Mouse (Mus musculus): Measurements from ENCODE around the gene Olfr784. TPM values are rescaled to one million over a fixed set of nuclear protein-coding genes. Genes with fewer than 3 reads are reported as not detected.
"Not testable (repeated sequence)": the region's sequence is repeated elsewhere in the genome, so short reads cannot be mapped to it uniquely, and the experiment has no call there.

The Olfr784 gene
- not detected in 2 replicates for polyA plus RNA-seq (2011; ENCODE audit: insufficient read length, low read depth, missing spikeins)

DNA sequence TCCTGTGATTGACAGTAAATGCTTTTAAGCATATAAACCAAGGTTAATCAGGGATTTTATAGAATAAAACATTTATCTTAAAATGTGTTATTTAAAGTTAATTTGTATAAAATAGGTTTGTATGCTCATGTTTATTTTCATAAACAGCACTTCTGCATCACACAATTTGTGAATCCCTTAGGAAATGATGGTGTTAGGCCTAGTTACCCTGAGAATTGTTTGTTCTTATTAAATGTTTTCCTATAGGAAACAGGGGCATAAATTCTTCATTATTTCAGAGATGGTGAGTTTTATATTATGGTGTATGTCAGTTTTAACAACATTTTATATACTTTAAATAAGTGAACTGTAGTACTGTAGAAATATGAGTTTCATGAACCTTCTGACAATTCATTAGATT, at the start of gene Olfr784:
Gene Olfr784, plus strand, starts transcription at position 301 of the 400 bp plus-strand sequence.
- no peak within 1 kb of the TSS for H3K27ac ChIP-seq (ENCODE audit: insufficient read depth, low read length)
- no peaks in the 10 kb centered on the region for H3K4me1 ChIP-seq (ENCODE audit: control insufficient read depth, insufficient read depth, low read length)
- no peak within 1 kb of the TSS for H3K4me3 ChIP-seq (ENCODE audit: insufficient read depth, low read length)

GRCm38 (mm10) chr10:129348550-129348949, 35.3 kb upstream of the Olfr784 start, which contains the start of gene Olfr782:
Gene Olfr782, plus strand, starts transcription at chr10:129348850.
- Histone ChIP-seq H3K27ac (ENCODE audit: insufficient read depth, low read length) (no peak within 1 kb of the TSS), H3K4me1 (ENCODE audit: control insufficient read depth, insufficient read depth, low read length) (no peaks in the 10 kb centered on the region), H3K4me3 (ENCODE audit: insufficient read depth, low read length) (no peak within 1 kb of the TSS)
- TF ChIP-seq POLR2A (IDR thresholded peaks at IDR 0.05; ENCODE audit: low read depth, low read length) (no peak), CTCF (IDR thresholded peaks at IDR 0.05; ENCODE audit: borderline replicate concordance, insufficient read depth, low read length) (no peak)

More for the DNA sequence above, at the start of gene Olfr784:
- TF ChIP-seq POLR2A (IDR thresholded peaks at IDR 0.05; ENCODE audit: low read depth, low read length) = no peak
- no peak for TF ChIP-seq CTCF (IDR thresholded peaks at IDR 0.05; ENCODE audit: borderline replicate concordance, insufficient read depth, low read length)

- not testable (repeated sequence) for H3K4me1 ChIP-seq (ENCODE audit: control insufficient read depth, insufficient read depth, low read length); H3K4me3 ChIP-seq (ENCODE audit: insufficient read depth, low read length); H3K27ac ChIP-seq (ENCODE audit: insufficient read depth, low read length)
Observed at GRCm38 (mm10) chr10:129352475-129352874, 31.4 kb upstream of the Olfr784 start.

GRCm38 (mm10) chr10:129356496-129356895, 27.4 kb upstream of the Olfr784 start:
- not testable (repeated sequence) for H3K27ac ChIP-seq (ENCODE audit: insufficient read depth, low read length); H3K4me1 ChIP-seq (ENCODE audit: control insufficient read depth, insufficient read depth, low read length); H3K4me3 ChIP-seq (ENCODE audit: insufficient read depth, low read length)

DNA sequence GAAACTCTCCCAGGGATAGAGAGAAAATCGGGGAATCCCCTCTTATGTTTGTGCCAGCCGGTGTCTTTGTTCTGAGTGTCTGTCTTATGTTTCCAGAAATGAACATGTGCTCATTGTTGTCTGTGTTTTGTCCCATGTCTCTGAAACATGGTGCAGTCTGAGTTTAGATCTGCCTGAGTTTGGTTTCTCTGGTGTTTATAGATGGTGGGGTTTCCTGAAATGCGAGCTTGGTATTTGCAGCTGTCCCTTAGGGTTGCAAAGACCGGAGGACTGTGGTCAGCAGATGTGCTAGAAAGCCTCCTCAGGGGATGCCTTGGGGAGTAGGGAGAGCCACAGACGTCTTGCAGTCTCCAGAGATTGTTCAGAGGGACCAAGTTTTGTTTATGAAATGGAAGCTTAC, 26.6 kb upstream of the Olfr784 start:
- no peak for TF ChIP-seq CTCF (IDR thresholded peaks at IDR 0.05; ENCODE audit: borderline replicate concordance, insufficient read depth, low read length)
- no peak for TF ChIP-seq POLR2A (IDR thresholded peaks at IDR 0.05; ENCODE audit: low read depth, low read length)
- Histone ChIP-seq H3K4me3 (ENCODE audit: insufficient read depth, low read length) (no peak overlapping the region), H3K4me1 (ENCODE audit: control insufficient read depth, insufficient read depth, low read length) (no peaks in the 10 kb centered on the region), H3K27ac (ENCODE audit: insufficient read depth, low read length) (no peak overlapping the region)

DNA sequence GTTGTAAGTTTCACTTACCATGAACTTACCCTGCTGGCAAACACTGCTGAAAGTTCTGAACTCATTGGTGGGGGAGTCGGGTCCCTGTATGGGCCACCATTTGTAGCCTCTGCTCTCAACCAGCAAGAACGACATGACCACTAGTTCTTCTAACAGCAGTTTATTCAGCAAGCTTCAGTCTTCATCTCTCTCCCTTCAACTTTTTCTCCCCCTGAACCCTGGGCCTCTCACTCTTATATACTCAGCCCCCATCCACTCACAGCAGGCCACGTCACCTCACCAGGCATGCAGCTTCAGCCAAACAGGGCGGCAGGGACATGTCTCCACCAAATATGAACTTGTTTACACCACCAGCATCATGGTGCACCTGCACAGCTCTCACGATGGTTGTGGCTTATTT, 9.8 kb upstream of the Olfr784 start:
- not testable (repeated sequence) for H3K27ac ChIP-seq (ENCODE audit: insufficient read depth, low read length); H3K4me1 ChIP-seq (ENCODE audit: control insufficient read depth, insufficient read depth, low read length); H3K4me3 ChIP-seq (ENCODE audit: insufficient read depth, low read length)

DNA sequence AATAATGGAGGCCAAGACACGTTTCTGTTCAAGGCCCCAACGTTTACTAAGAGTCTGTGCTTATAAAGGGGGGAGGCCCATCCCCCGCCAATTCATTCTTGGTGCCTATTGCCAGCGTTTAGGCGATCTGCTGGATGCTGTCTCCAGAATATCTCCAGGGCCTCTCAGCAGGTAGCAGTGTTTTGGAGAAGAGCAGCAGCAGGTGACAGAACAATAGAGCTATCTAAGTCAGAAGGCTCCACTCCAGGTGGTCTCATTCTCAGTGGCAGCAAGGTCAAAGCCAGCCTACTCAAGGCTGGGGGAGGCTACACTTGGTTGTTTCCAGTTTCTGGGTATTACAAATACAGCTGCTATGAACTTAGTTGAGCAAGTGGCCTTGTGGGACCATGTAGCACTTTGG, 17.0 kb downstream of the Olfr784 start:
- Histone ChIP-seq H3K4me3 (ENCODE audit: insufficient read depth, low read length) (no peak overlapping the region), H3K27ac (ENCODE audit: insufficient read depth, low read length) (no peak overlapping the region), H3K4me1 (ENCODE audit: control insufficient read depth, insufficient read depth, low read length) (no peaks in the 10 kb centered on the region)
- no peak for TF ChIP-seq CTCF (IDR thresholded peaks at IDR 0.05; ENCODE audit: borderline replicate concordance, insufficient read depth, low read length)
- TF ChIP-seq POLR2A (IDR thresholded peaks at IDR 0.05; ENCODE audit: low read depth, low read length) = no peak

GRCm38 (mm10) chr10:129405126-129405525, 21.2 kb downstream of the Olfr784 start, which contains the start of gene Olfr785:
Gene Olfr785, plus strand, starts transcription at chr10:129405426.
- no peaks in the 10 kb centered on the region for H3K4me1 ChIP-seq (ENCODE audit: control insufficient read depth, insufficient read depth, low read length)
- no peak within 1 kb of the TSS for H3K4me3 ChIP-seq (ENCODE audit: insufficient read depth, low read length)
- TF ChIP-seq POLR2A (IDR thresholded peaks at IDR 0.05; ENCODE audit: low read depth, low read length) = no peak
- no peak for TF ChIP-seq CTCF (IDR thresholded peaks at IDR 0.05; ENCODE audit: borderline replicate concordance, insufficient read depth, low read length)
- H3K27ac ChIP-seq (ENCODE audit: insufficient read depth, low read length) = no peak within 1 kb of the TSS

DNA sequence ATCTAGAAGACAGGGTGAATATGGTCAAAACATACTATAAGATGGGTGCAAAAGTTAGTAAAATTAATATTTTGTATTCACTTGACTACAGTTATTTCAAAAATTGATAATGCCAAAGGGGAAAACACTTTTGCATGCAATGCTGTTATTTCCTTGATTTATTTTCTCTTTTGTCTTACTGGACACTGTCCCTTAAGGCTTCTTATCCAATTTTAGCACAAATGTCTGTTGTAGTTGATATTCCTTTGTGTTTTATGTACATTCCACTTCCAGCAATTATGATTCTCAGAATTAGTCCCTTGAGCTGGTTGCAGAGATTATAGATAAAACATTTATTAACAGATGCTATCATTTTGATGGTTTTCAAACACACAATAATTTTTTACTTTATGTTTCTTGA, 43.1 kb downstream of the Olfr784 start, which contains the start of gene Olfr786:
Gene Olfr786, plus strand, starts transcription at position 301 of the 400 bp plus-strand sequence.
- no peaks in the 10 kb centered on the region for H3K4me1 ChIP-seq (ENCODE audit: control insufficient read depth, insufficient read depth, low read length)
- H3K4me3 ChIP-seq (ENCODE audit: insufficient read depth, low read length) = no peak within 1 kb of the TSS
- no peak for TF ChIP-seq CTCF (IDR thresholded peaks at IDR 0.05; ENCODE audit: borderline replicate concordance, insufficient read depth, low read length)
- no peak for TF ChIP-seq POLR2A (IDR thresholded peaks at IDR 0.05; ENCODE audit: low read depth, low read length)
- no peak within 1 kb of the TSS for H3K27ac ChIP-seq (ENCODE audit: insufficient read depth, low read length)

Other genes with a start within 250 kb of the Olfr784 start
- not detected in 2 replicates for gene Olfr770, start 245.1 kb upstream of the Olfr784 start, polyA plus RNA-seq (2011; ENCODE audit: insufficient read length, low read depth, missing spikeins)
- gene Olfr771, start 219.3 kb upstream of the Olfr784 start, polyA plus RNA-seq (2011; ENCODE audit: insufficient read length, low read depth, missing spikeins) = not detected in 2 replicates
- not detected in 2 replicates for gene Olfr772, start 206.2 kb upstream of the Olfr784 start, polyA plus RNA-seq (2011; ENCODE audit: insufficient read length, low read depth, missing spikeins)
- gene Olfr773, start 196.7 kb upstream of the Olfr784 start, polyA plus RNA-seq (2011; ENCODE audit: insufficient read length, low read depth, missing spikeins) = not detected in 2 replicates
- not detected in 2 replicates for gene Olfr774, start 147.9 kb upstream of the Olfr784 start, polyA plus RNA-seq (2011; ENCODE audit: insufficient read length, low read depth, missing spikeins)
- not detected in 2 replicates for gene Olfr775, start 135.7 kb upstream of the Olfr784 start, polyA plus RNA-seq (2011; ENCODE audit: insufficient read length, low read depth, missing spikeins)
- not detected in 2 replicates for gene Olfr776, start 125.0 kb upstream of the Olfr784 start, polyA plus RNA-seq (2011; ENCODE audit: insufficient read length, low read depth, missing spikeins)
- not detected in 2 replicates for gene Olfr777, start 112.6 kb upstream of the Olfr784 start, polyA plus RNA-seq (2011; ENCODE audit: insufficient read length, low read depth, missing spikeins)
- not detected in 2 replicates for gene Olfr780, start 66.0 kb upstream of the Olfr784 start, polyA plus RNA-seq (2011; ENCODE audit: insufficient read length, low read depth, missing spikeins)
- gene Olfr781, start 55.2 kb upstream of the Olfr784 start, polyA plus RNA-seq (2011; ENCODE audit: insufficient read length, low read depth, missing spikeins) = not detected in 2 replicates
- not detected in 2 replicates for gene Olfr782, start 35.2 kb upstream of the Olfr784 start, polyA plus RNA-seq (2011; ENCODE audit: insufficient read length, low read depth, missing spikeins)
- gene Olfr785, start 21.3 kb downstream of the Olfr784 start, polyA plus RNA-seq (2011; ENCODE audit: insufficient read length, low read depth, missing spikeins) = not detected in 2 replicates
- gene Olfr786, start 43.2 kb downstream of the Olfr784 start, polyA plus RNA-seq (2011; ENCODE audit: insufficient read length, low read depth, missing spikeins) = not detected in 2 replicates
- gene Olfr787, start 77.8 kb downstream of the Olfr784 start, polyA plus RNA-seq (2011; ENCODE audit: insufficient read length, low read depth, missing spikeins) = not detected in 2 replicates
- not detected in 2 replicates for gene Olfr788, start 86.9 kb downstream of the Olfr784 start, polyA plus RNA-seq (2011; ENCODE audit: insufficient read length, low read depth, missing spikeins)
- gene Olfr789, start 100.7 kb downstream of the Olfr784 start, polyA plus RNA-seq (2011; ENCODE audit: insufficient read length, low read depth, missing spikeins) = not detected in 2 replicates
- not detected in 2 replicates for gene Olfr790, start 114.4 kb downstream of the Olfr784 start, polyA plus RNA-seq (2011; ENCODE audit: insufficient read length, low read depth, missing spikeins)
- not detected in 2 replicates for gene Olfr791, start 137.7 kb downstream of the Olfr784 start, polyA plus RNA-seq (2011; ENCODE audit: insufficient read length, low read depth, missing spikeins)
- gene Olfr792, start 155.1 kb downstream of the Olfr784 start, polyA plus RNA-seq (2011; ENCODE audit: insufficient read length, low read depth, missing spikeins) = not detected in 2 replicates
- not detected in 2 replicates for gene Olfr794, start 183.6 kb downstream of the Olfr784 start, polyA plus RNA-seq (2011; ENCODE audit: insufficient read length, low read depth, missing spikeins)
- not detected in 2 replicates for gene Olfr796, start 228.5 kb downstream of the Olfr784 start, polyA plus RNA-seq (2011; ENCODE audit: insufficient read length, low read depth, missing spikeins)
- gene Olfr798, start 243.9 kb downstream of the Olfr784 start, polyA plus RNA-seq (2011; ENCODE audit: insufficient read length, low read depth, missing spikeins) = not detected in 2 replicates